Mouse (Mus musculus) naive thymus-derived CD4-positive, alpha-beta T cell, adult 5 months (primary cell): ENCODE results near the gene Rimkla. TPM values are rescaled to one million over a fixed set of nuclear protein-coding genes. Genes with fewer than 3 reads are reported as not detected.

Experiments
- polyA plus RNA-seq: library from polyadenylated mRNA; unstranded; fragments of 100-300 nt; shearing (Covaris generic); gene quantifications from one replicate; pipeline ENCODE4 v1.2.1, GENCODE M21; 2017

Gene Rimkla
- 0.67 TPM for polyA plus RNA-seq

DNA sequence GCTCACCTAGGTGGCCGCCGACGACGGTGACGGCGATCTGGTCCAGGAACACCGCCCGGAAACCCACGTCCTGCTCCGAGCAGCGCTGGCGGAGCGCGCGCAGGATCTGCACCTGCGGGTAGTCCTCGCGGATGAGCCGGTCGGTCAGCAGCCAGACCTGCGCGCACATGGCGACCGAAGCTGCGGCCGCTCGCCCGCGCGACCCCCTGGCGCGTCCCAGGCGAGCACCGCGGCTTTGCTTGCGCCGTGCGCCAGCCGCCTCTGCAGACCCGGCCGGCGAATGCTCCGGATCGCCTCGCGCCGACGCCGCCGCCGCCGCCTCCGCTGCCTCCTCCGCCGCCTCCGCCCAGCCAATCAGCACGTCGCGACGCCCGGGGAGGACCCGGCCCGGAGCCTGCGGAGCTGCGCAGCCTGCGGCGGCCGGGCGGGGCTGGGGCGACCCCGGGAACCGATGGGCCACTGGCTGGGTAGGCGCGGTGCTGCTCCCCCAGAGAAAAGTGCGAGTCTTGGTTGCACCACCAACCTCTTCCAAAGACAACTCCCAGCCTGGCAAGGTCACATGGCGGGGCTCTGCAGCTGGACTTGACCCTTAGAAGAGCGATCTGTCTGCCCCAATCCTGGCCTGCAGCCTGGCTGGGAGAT, at the start of gene Rimkla:
TSS of gene Rimkla (minus strand) at position 338 of the 642 bp plus-strand sequence.

GRCm38 (mm10) chr4:119539031-119539824, 46.8 kb upstream of the Rimkla start, which contains the start of gene Frg2f1:
Gene Frg2f1, minus strand, starts transcription at chr4:119539529.

DNA sequence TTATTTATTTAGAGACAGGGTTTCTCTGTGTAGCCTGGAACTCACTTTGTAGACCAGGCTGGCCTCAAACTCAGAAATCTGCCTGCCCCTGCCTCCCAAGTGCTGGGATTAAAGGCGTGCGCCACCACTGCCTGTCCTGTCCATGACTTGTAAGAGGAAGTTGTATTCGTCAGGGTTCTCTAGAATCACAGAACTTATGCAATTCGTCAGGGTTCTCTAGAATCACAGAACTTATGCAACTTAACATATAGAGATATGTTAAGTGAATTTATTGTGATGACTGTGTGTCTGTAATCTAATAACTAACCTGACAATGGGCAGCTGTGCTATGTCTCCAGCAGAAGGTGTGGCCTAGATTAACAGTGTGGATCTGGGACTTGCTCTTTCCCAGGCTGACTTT, 44.2 kb upstream of the Rimkla start, which contains the start of gene Foxj3:
TSS of gene Foxj3 (plus strand) at position 390 of the 400 bp plus-strand sequence.

DNA sequence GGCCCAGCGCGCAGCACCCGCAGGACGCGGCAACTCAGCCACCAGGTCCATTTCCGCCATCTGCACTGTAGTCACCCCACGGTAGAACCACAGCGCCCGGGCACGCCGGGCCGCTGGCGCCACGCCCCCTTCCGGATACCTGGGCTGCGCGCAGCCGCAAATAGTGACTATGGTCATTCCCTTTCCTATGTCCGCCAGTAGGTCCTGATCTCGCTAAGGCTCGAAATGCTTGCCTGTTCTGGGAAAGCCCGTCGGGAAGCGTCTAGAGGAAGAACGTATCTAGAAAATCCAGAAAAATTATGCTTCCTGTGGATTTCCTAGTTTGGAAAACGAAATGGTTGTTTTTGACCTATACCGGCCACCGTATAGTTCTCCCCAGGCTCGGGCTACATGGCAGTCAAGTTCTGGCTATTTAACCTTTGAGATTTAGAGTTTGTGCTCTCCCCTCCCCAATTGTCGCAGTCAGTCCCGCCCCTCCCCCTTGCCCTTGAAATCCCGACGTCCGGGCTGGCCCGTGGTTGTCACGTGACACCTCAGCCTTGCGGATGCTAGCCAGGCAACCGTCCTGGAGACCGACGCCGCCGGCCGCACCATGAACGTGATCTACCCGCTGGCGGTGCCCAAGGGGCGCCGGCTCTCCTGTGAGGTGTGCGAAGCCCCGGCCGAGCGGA, 70.0 kb downstream of the Rimkla start, which contains the start of the genes Ppcs and Zmynd12:
TSS of gene Ppcs (minus strand) at position 127 of the 671 bp plus-strand sequence.
TSS of gene Zmynd12 (plus strand) at position 521 of the 671 bp plus-strand sequence.

Other genes starting within 250 kb of the Rimkla start
- not detected for gene Cldn19, start 237.2 kb downstream of the Rimkla start, polyA plus RNA-seq
- 472 TPM for gene Ybx1, start 198.0 kb downstream of the Rimkla start, polyA plus RNA-seq
- gene Ppih, start 172.1 kb downstream of the Rimkla start, polyA plus RNA-seq = 24.0 TPM
- 13.0 TPM for gene Ccdc30, start 77.1 kb downstream of the Rimkla start, polyA plus RNA-seq
- 17.4 TPM for gene Ppcs, start 70.2 kb downstream of the Rimkla start, polyA plus RNA-seq
- gene Zmynd12, start 69.8 kb downstream of the Rimkla start, polyA plus RNA-seq = not detected
- 63.5 TPM for gene Foxj3, start 44.4 kb upstream of the Rimkla start, polyA plus RNA-seq
- gene Frg2f1, start 46.9 kb upstream of the Rimkla start, polyA plus RNA-seq = 3.8 TPM
- not detected for gene Guca2a, start 145.1 kb upstream of the Rimkla start, polyA plus RNA-seq
- gene Guca2b, start 166.3 kb upstream of the Rimkla start, polyA plus RNA-seq = not detected
- 18.1 TPM for gene Hivep3, start 241.2 kb upstream of the Rimkla start, polyA plus RNA-seq